Mouse (Mus musculus) kidney, adult 2 months (tissue): Measurements from ENCODE around the gene Aatf. TPM values are rescaled to one million over a fixed set of nuclear protein-coding genes. Genes with fewer than 3 reads are reported as not detected.

Experiments used
- DNase-seq: peaks from one replicate; pipeline ENCODE4 v3.0.0; 2021
- H3K27ac ChIP-seq: fragments of 200-500 bp; 2 replicates; pipeline ENCODE4 v1.5.1; 2012; ENCODE audit warnings: low read depth, low read length, control low read depth, inconsistent platforms; ENCODE audit not compliant: insufficient read depth
- H3K27me3 ChIP-seq: fragments of 200-500 bp; replicated peaks from 2 replicates; pipeline ENCODE4 v1.6.1; 2012; ENCODE audit warnings: mild to moderate bottlenecking, moderate library complexity, low read length, inconsistent platforms; ENCODE audit not compliant: control insufficient read depth, insufficient read depth
- H3K36me3 ChIP-seq: fragments of 200-500 bp; 2 replicates; pipeline ENCODE4 v1.6.1; 2012; ENCODE audit warnings: mild to moderate bottlenecking, moderate library complexity, low read length, inconsistent platforms; ENCODE audit not compliant: control insufficient read depth, insufficient read depth
- H3K4me1 ChIP-seq: fragments of 200-500 bp; 2 replicates; pipeline ENCODE4 v1.6.1; 2011; ENCODE audit warnings: low read length; ENCODE audit not compliant: control insufficient read depth, insufficient read depth
- H3K4me3 ChIP-seq: fragments of 200-500 bp; 2 replicates; pipeline ENCODE4 v1.5.1; 2011; ENCODE audit warnings: mild to moderate bottlenecking, low read depth, low read length, control low read depth; ENCODE audit not compliant: insufficient read depth
- CTCF ChIP-seq: fragments of 200-500 bp; conservative IDR thresholded peaks from 2 replicates; pipeline ENCODE4 v1.5.1; 2011; ENCODE audit warnings: low read depth, mild to moderate bottlenecking, control low read depth, low read length, moderate library complexity, mixed read lengths; ENCODE audit not compliant: insufficient read depth, insufficient read length
- POLR2A ChIP-seq: fragments of 200-500 bp; IDR thresholded peaks from one replicate; pipeline ENCODE4 v1.6.1; 2011; ENCODE audit warnings: low read depth, low read length, control low read depth
- WGBS: fragments of 180-500 bp; shearing (Covaris S2); methylation state at CpG from one replicate; pipeline ENCODE4 v1.1.7; 2018; 5-methylcytosine and 5-hydroxymethylcytosine counted together
- polyA plus RNA-seq: library from polyadenylated mRNA; depleted of rRNA; stranded (reverse); fragments of >200 nt; gene quantifications from 2 replicates; pipeline ENCODE4 v1.2.3, GENCODE M21; 2012

Aatf gene
- polyA plus RNA-seq, 1 experiment, result 12.7 TPM

GRCm38 (mm10) chr11:84517431-84517830, 4.1 kb upstream of the Aatf start:
- Histone ChIP-seq H3K36me3 (peaks cover 2% of the 10 kb centered on the region; the same call in 1 of the 2 replicates), H3K4me1 (no peaks in the 10 kb centered on the region; the same call in 1 of the 2 replicates), H3K27ac (no peak overlapping the region), H3K27me3 (no peaks in the 10 kb centered on the region), H3K4me3 (no peak overlapping the region)
- DNase-seq, result no peak
- TF ChIP-seq POLR2A, result no peak
- no peak for TF ChIP-seq CTCF
- WGBS, result 53% methylated on average over 2 of the region's 2 CpGs

GRCm38 (mm10) chr11:84516501-84517240, 3.3 kb upstream of the Aatf start:
- no peaks in the 10 kb centered on the region; the same call in 1 of the 2 replicates for H3K4me1 ChIP-seq
- 56% methylated on average over 14 of the region's 14 CpGs for WGBS
- peaks cover 2% of the 10 kb centered on the region; the same call in 1 of the 2 replicates for H3K36me3 ChIP-seq
- TF ChIP-seq CTCF, result no peak
- no peak for TF ChIP-seq POLR2A
- H3K27me3 ChIP-seq, result no peaks in the 10 kb centered on the region
- H3K4me3 ChIP-seq, result no peak overlapping the region
- DNase-seq, result no peak
- no peak overlapping the region for H3K27ac ChIP-seq

- Histone ChIP-seq H3K4me3 (no peak overlapping the region), H3K36me3 (peaks cover 5% of the 10 kb centered on the region; the same call in 1 of the 2 replicates), H3K27me3 (no peaks in the 10 kb centered on the region), H3K4me1 (no peaks in the 10 kb centered on the region; the same call in 1 of the 2 replicates), H3K27ac (no peak overlapping the region)
- DNase-seq, result no peak
- WGBS, result 66% methylated on average over 1 of the region's 1 CpGs
- TF ChIP-seq CTCF, result no peak
- TF ChIP-seq POLR2A, result no peak
Measured at GRCm38 (mm10) chr11:84512031-84512430, 1.3 kb downstream of the Aatf start.

GRCm38 (mm10) chr11:84504296-84504695, 9.0 kb downstream of the Aatf start:
- DNase-seq, result no peak
- H3K36me3 ChIP-seq, result peaks cover 2% of the 10 kb centered on the region
- no peaks in the 10 kb centered on the region for H3K4me1 ChIP-seq
- no peaks in the 10 kb centered on the region for H3K27me3 ChIP-seq
- no peak overlapping the region for H3K4me3 ChIP-seq
- H3K27ac ChIP-seq, result no peak overlapping the region
- TF ChIP-seq CTCF, result 0 out of 2 replicates have a peak, but pooled peaks have one; percentile 7
- no peak for TF ChIP-seq POLR2A
- WGBS, result 97% methylated on average over 1 of the region's 1 CpGs

- no peak for DNase-seq
- H3K4me3 ChIP-seq, result no peak overlapping the region
- peak; percentile 42 for TF ChIP-seq CTCF
- no peak for TF ChIP-seq POLR2A
- WGBS, result 61% methylated on average over 2 of the region's 2 CpGs
- H3K27me3 ChIP-seq, result no peaks in the 10 kb centered on the region
- H3K27ac ChIP-seq, result no peak overlapping the region
- H3K4me1 ChIP-seq, result no peaks in the 10 kb centered on the region
- no peaks in the 10 kb centered on the region for H3K36me3 ChIP-seq
Measured at GRCm38 (mm10) chr11:84497944-84498343, 15.4 kb downstream of the Aatf start.

- no peak for DNase-seq
Measured at GRCm38 (mm10) chr11:84496901-84497300, 16.4 kb downstream of the Aatf start.

GRCm38 (mm10) chr11:84495774-84496173, 17.5 kb downstream of the Aatf start:
- Histone ChIP-seq H3K27ac (no peak overlapping the region), H3K4me1 (no peaks in the 10 kb centered on the region), H3K27me3 (no peaks in the 10 kb centered on the region), H3K36me3 (no peaks in the 10 kb centered on the region), H3K4me3 (no peak overlapping the region)
- TF ChIP-seq POLR2A (no peak), CTCF (no peak)
- DNase-seq, result no peak
- 73% methylated on average over 4 of the region's 4 CpGs for WGBS

More at GRCm38 (mm10) chr11:84496901-84497300, 16.4 kb downstream of the Aatf start:
- Histone ChIP-seq H3K4me3 (no peak overlapping the region), H3K4me1 (no peaks in the 10 kb centered on the region), H3K36me3 (no peaks in the 10 kb centered on the region), H3K27me3 (no peaks in the 10 kb centered on the region), H3K27ac (no peak overlapping the region)
- no peak for TF ChIP-seq CTCF
